Mouse (Mus musculus) bone marrow macrophage, adult 2 months (primary cell): ENCODE measurements around the gene Arhgef28.

Experiments used
- CTCF ChIP-seq: IDR thresholded peaks from 2 replicates; pipeline ENCODE4 v1.5.1; 2012; ENCODE audit warnings: low read depth, mild to moderate bottlenecking, low read length, moderate library complexity
- POLR2A ChIP-seq: IDR thresholded peaks from 2 replicates; pipeline ENCODE4 v1.6.1; 2012; ENCODE audit warnings: mild to moderate bottlenecking, low read depth, low read length, borderline replicate concordance

DNA sequence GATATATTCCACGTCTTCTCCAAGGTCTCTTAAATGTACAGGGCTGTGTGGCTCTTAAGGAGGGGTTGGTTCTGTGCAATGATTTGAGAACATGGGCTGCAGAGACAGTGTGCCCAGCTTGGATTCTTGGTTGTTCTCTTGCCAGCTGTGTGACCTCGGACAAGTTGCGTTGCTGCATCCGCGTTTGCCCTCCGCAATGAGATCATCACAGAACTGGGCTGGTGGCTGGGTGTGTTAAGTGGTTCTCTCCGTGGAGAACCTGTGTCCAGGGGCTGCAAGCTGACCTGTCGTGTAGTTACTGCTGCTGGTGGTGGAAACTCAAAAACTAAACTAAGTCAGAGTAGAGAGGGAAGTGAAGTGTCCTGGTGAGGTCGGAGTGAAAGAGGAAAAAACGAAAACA lies 279.9 kb downstream of the Arhgef28 start:
- TF ChIP-seq POLR2A: no peak
- TF ChIP-seq CTCF: no peak
